Mouse (Mus musculus) brain, embryonic 18.5 days (tissue): Measurements from ENCODE around the gene Upk2.
"Not testable (repeated sequence)": the region's sequence is repeated elsewhere in the genome, so short reads cannot be mapped to it uniquely, and the experiment has no call there.

ENCODE experiments used
- DNase-seq: peaks from one replicate; pipeline ENCODE4 v3.0.0-alpha.2; 2012; ENCODE audit warnings: low read depth, low spot score

The Upk2 gene

DNA sequence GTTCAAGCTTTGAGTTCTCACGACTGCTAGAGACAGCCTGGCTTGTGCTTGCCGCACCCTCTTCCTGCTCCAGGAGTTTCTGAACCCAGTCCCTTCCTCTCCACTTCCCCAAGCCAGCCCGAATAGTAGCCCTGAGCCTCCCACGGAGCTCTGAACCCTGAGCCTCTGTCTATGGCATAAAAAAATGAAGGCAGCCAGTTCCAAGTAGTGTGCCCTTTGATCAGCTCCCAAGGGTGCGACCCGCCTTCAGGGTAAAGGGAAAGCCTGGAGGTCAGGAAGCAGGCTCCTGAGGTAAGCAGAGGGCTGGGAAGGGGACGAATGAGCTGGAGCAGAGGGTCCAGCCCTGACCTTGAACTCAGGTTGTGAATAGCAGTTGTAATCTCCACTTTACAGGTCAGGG lies 13.4 kb upstream of the Upk2 start:
- no peak for DNase-seq

DNA sequence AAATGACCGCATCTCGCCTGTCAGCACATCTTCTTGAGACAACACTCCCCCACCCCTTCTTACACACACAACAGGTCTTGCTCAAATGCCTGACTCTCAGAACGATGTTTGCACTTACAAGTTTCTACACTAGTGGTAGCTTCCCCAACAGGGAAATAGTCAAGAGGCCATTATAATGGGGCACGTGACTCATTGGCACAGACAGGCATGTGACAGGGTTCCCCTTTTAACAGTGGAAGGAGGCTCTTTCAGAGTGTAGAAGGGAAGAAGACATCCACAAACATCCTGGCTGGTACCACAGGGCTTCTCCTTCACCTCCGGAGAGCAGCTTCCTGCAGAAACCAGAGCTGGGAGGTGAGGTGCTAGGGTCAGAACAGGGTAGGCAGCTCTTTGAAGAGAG lies 7.2 kb upstream of the Upk2 start:
- DNase-seq: no peak

DNA sequence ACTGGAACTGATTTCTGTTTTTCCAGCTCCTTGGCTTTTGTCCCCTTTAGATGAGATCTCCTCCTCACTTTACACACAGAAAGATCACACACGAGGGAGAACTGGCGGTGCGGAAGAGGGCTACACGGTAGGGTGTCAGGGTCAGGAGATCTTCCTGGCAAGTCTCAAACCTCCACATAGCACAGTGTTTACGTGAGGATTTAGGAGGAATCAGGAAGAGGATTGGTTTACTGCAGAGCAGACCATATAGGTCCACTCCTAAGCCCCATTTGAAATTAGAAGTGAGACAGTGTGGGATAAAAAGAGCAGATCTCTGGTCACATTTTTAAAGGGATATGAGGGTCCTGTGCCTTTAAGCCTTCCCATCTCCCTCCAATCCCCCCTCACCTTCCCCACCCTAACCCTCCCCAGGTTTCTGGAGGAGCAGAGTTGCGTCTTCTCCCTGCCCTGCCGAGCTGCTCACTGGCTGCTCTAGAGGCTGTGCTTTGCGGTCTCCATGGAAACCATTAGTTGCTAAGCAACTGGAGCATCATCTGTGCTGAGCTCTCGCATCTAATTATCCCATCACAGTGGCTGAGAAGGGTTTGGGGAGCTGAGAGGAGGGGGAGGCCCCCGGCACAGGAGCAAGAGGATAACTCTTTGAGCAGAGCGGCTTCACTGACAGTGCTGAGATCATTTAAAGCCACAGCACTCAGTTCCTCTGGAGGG lies 2.4 kb upstream of the Upk2 start:
- peak; percentile 98 for DNase-seq

DNA sequence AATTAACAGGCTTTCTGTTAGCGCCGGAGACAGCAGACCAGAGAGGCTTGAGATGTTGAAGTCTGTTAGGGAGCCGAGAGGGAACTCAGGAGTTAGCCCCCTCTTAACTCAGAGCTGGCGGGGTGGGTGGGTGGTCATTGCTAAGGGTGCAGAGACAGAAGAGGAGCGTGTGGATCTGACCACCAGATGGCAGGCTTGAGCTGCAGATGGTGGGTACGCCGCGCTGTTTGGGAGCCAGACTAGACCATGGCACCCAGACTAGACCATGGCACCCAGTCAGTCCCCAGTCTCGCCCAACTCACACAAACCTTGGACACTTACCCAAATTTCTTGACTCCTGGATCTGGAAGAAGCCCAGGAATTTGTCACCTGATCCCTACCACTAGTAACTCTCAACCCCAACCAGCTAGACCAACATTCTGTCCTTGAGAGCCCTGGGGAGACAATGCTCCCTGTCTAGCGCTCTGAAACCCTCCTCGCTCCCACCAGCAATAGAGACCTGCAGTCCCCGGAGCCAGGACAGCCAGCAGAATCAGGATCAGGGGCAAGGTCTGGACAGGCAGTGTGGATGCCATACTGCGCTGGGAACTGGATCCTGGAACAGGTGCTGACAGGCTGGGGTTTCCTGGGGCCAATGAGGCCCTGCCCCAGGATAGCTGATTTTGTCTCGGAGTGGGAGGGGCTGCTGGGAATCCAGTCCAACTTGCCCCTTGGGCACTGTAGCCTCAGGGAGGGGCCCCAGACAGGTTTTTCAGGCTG lies 465 bp downstream of the Upk2 start:
- peak; percentile 51 for DNase-seq

DNA sequence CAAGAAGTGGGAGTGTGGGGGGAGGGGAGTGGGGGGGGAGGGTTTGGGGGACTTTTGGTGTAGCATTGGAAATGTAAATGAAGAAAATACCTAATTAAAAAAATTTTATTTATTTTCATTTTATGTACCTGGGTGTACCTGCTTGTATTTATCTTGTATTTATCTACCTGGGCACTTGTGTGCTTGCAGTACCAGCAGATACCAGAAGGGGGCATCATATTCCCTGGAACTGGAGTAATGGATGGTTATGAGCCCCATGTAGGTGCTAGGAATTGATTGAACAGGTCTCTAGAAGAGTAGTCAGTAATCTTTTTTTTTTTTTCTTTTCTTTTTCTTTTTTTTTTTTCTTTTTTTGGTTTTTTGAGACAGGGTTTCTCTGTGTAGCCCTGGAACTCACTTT lies 4.4 kb downstream of the Upk2 start:
- no peak for DNase-seq

DNA sequence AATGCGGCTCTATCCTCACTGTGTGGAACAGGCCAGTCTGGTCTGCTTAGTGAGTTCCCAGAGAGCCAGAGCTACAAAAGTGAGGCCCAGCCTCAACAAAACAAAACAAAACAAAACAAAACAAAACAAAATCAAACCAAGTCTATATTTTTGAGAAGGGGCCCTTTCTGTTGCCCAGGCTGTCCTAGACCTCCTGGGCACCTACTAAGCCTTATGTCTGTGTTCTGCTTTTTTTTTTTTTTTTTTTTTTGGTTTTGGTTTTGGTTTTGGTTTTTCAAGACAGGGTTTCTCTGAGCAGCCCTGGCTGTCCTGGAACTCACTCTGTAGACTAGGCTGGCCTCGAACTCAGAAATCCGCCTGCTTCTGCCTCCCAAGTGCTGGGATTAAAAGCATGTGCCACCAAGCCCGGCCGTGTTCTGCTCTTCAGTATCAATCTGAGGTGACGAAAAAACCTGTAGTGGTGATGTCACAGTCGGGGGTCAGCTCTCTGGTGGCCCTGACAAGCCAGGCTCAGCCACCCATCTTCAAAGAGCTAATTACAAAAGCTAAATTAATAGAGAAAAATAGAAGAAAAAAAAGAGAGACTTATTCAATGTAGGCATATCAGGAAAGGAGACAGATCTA lies 10.3 kb downstream of the Upk2 start:
- not testable (repeated sequence) for DNase-seq

DNA sequence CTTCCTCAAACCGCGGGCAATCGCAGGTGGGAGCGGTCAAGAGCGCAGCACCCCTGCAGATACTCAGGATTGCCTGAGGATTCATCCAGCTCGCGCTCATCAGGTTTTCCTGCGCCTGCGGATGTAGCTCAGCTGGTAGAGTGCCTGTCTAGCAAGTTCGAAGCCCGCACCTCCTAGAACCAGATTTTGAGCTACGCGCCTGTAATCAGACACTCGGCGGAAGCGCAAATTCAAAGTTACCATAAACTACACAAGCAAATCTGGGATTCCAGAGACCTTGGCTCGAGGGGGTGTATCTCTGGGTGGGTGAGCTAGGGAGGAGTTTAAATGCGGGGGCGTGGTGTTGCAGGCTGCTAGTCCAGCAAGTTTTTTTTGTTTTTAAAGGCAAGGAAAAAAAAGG lies 13.8 kb downstream of the Upk2 start, which contains the start of gene Foxr1:
TSS of gene Foxr1 (minus strand) at position 176 of the 400 bp plus-strand sequence.
- DNase-seq: no peak

DNA sequence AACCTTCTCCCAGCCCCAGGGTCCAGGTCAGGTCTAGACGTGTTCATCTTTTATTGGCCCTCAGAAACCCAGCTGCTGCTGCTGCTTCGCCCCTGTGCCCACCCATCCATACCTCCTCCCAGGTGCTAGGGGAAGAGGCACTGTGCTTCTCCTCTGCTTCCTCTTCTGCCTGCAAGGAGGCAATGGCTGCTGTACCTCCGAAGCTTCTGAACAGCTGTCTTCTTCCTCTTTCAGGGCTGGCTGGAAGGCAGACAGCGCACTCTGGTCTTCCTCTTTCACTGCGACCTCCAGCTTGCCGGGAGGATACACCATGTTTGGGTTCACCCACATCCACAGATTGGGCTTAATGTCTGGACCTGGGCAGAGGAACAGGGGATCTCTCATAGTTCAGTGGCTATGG lies 19.0 kb downstream of the Upk2 start:
- no peak for DNase-seq

DNA sequence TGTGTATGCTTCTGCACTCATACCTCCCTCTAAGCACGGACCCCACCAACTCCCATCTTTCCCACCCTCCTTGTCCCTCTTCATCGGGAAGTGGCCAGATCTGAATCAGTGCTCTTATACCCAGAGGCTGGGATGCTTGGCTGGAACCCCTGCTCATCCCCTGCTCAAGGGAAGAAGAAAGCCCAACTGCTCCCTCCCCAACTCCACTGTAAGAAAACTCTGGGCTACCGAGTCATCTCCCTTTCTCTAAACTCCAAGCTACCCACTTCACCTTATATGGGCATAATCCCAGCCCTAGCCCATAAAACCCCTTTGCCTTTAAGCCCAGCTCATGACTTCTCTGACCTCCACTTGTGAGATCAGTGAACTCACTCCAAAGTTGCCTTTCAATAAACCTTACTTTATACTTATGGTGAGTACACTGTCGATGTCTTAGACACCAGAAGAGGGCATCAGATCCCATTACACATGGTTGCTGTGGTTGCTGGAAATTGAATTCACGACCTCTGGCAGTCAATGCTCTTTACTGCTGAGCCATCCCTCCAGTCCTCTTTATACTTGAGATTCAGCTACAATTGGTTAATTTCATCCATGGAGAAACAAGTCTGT lies 22.1 kb downstream of the Upk2 start:
- no peak for DNase-seq

DNA sequence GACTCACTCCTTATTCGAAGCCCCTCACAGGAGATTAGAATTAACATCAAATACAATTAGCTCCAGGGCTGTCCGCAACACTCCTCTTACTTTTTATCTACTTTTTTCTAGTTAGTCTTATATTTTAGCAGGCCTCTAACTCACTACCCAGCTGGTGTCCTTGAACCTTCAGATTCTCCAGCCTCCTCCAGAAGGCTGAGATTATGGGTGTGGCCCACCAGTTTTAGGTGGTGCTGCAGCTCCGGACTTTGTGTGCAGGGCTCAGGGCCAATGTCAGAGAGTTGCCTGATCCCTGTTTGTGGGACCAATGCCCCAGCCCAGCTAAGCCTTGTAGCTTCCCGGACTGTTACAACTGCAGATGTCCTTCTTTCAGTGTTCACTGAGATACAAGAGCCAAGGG lies 31.2 kb downstream of the Upk2 start:
- DNase-seq: no peak

DNA sequence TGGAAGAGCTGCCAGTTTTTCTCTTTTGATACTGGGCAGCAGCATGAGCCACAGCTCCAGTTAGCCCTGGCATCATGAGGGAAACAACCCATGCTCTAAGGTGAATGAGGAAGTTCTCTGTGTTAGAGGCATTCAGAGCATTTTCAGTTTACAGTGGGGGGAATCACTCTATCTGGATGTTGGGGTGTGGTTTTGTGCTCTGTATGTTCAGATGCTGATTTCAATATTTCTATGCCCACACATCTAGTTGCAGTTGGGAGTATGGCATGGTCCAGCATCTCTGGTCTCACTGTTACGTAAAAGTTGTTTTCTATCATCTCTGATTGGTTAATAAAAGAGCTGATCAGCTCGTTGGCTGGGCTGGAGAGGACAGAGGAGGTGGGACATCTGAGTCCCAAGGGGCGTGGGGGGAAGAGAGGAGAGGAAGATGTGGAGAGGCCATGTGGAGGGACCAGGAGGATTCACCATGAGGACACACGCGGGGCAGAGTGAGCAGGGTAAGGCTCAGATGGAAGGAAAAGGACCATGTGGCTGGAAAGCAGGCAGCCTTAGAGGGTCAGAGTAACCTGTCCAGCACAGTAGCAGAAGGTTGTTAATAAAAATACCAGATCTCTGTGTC lies 34.4 kb downstream of the Upk2 start:
- no peak for DNase-seq

DNA sequence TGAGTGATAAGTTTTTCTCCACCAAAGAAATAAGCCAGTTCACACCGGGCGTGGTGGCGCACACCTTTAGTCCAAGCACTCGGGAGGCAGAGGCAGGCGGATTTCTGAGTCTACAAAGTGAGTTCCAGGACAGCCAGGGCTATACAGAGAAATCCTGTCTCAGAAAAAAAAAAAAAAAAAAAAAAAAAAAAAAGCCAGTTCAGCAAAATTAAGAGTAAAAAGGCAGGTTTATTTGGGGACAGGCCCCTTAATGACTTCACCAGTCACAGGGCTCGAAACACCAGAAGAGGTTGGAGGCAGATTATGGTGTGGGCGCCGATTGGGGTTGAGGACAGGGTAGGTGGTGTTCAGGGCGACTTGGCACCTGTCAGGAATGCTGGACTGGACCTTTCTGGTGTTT lies 35.0 kb downstream of the Upk2 start:
- DNase-seq: not testable (repeated sequence)

DNA sequence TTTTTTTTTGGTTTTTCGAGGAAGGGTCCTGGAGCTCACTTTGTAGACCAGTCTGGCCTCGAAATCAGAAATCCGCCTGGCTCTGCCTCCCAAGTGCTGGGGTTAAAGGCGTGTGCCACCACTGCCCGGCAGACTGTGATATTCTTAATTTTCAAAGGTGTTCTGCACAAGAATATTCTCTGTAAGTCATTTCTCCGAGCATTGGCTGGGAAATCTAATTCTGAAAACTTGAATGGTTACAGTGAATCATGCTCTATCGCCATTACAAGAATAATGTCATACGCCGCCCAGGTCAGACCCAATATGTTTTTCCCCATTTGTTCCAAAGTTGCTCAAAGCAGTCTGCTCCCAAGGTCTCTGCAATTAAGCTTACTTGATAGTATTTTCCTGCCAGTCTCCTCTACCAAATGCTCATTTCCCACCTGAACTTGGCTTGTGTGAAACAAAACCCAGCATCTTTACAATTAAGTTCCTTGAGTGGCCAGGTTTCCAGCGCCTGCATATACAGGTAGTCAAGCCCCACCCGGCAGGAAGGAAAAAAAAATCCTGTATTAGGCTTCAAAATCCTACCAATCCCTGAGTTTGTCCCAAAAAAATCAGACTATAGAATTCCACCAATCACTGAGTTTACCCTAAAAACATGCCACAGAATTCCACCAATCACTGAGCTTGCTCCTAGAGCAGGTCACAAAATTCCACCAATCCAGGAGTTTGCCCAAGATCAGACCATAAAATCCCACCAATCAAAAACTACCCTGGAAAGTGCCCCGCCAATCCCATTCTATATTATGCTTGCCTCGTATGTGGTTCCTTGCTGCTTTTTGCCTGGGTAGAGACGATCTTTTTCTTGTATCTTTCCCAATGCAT lies 36.0 kb downstream of the Upk2 start, which contains the start of gene Ccdc84:
TSS of gene Ccdc84 (minus strand) at position 51 of the 867 bp plus-strand sequence.
- DNase-seq: no peak

DNA sequence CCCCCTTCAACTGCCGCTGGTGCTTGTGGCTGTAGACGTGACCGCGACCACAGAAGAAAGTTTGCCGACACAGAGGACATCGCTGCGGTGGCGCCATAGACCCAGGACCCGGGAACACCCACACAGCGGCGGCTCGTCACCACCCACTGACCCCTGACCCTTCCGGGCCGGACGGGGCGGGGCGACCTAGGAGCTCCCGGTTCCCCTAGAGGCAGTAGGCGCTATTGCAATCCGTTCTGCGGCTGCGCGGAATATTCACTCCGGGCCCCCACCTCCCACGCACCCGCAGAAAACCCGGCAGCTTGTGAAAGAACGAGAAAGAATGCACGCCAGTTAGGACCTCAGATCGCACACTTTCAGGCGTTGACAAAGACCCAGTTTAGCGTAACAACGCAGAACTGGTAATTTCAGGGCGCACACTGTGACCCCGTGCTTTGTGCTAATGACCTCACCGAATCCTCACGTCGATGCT lies 36.8 kb downstream of the Upk2 start:
- peak; percentile 74 for DNase-seq

DNA sequence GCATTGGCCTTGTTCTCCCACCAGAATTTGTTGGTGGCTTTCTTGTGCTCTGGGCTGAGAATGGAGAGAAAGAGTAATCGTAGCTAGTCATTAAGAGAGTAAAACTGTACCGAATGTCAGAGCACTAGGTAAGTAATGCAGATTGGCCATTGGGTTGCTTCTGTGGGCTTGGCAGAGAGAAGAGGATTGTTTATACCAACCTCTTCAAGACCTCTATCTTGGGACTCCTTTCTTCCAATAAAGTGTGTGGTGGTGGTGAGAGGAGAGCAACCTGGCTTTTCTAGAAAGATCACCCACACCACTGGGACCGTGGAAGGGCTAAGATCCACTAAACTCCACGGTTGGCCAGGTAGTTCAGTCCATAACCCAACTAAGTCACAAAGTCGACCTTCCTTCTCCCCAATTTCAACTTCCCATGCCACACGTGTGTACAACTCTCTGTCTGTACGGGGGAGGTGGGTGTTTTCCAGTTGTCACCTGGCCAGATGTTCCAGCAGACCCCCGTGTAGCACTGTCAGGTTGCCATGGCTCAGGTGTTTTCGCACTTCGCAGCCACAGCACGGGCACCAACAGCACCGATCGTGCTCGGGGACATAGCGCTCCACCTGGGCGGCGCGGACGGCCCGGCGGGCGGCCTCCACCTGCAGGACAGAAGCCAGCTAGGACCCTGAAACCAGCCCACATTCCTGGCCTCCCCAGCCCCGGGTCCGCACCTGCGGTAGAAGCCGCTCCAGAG lies 37.5 kb downstream of the Upk2 start:
- DNase-seq: no peak

DNA sequence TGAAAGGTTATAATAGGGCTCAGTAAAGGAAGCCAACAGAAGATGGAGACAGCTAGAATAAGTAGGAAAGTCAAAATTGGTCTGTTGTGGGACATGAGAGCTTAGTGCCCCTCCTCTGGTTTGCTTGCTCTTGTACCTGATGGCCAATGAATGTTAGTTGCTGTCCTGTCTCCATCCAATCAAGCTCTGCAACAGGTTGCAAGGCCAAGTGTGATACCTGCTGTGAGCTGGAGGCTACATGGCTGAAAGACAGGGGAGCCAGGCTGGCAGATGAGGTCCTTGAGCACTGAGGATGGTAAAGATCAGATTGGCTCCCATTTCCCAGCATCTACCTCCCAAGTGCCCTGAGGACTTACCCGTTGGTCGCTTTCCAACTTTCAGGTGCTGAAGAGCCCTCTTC lies 42.0 kb downstream of the Upk2 start:
- DNase-seq: no peak

DNA sequence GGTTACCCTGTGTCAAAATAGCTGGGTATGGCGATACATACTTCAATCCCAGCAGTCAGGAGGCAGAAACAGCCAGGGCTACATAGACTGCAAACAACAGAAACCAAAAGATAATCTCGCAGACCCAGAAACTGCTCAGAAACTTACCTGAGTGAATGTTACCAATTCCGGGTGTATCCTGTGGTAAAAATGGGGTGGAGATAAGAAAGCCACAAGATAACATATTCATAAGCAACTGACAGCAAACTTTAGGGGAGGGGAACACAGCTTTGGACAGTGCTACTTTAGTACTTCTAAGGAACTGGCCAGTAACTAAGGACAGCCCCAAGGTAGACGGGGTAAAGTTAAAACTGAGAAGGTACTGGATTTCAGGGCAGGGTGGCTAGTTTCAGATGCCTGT lies 42.5 kb downstream of the Upk2 start:
- no peak for DNase-seq

DNA sequence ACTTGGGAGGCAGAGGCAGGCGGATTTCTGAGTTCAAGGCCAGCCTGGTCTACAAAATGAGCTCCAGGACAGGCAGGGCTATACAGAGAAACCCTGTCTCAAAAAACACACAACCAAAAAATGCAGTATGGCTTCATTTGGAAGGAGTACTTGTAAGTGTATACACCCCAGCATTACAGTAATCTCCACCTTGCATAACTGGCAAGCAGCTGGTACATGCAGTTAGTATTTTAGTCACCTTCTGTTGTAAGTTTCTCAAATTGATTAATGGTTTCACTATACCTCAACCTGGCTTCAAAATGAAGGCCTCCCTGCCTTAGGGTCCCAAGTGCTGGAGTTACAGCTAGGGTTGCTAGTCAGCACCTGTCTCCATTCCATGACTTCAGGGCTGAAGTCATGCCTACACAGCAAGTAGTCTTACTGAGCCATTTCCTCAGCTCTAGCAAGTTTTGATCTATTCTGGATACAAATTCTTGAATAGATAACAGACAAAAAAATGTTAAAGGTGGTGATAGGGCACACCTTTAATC lies 43.1 kb downstream of the Upk2 start:
- no peak for DNase-seq

DNA sequence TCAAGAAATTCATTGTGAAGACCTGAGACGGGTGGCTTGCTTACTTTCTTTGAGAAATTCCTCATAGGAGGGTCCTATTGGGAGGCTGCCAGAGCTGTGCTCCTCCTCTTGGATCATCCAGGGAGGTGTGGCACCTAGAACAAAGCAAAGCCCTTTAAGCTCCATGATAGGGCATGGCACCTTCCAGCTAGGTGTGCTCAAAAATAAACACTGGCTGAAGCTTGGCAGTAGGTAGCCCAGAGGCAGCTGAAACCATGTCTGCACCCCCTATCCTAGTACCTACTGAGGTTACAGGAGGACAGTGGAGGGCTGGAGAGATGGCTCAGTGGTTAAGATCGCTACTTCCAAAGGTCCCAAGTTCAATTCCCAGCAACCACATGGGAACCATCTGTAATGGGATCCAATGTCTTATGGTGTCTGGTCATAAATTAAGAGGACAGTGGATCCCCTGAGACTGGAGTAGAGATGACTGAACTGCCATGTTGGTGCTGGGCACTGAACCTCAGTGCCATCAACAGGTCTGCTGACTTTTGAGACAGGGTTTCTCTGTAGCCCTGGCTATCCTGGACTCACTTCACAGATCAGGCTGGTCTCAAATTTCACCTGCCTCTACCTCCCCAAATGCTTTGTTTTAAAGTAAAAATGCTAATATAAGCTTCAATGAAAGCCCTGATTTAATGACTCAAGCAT lies 44.0 kb downstream of the Upk2 start:
- no peak for DNase-seq
